Mouse (Mus musculus): ENCODE results near the gene Actg2. TPM values are rescaled to one million over a fixed set of nuclear protein-coding genes. Genes with fewer than 3 reads are reported as not detected.

Gene Actg2
- total and polyA plus RNA-seq, 2 experiments from 2014 or later, result 7.0 to 831 TPM

DNA sequence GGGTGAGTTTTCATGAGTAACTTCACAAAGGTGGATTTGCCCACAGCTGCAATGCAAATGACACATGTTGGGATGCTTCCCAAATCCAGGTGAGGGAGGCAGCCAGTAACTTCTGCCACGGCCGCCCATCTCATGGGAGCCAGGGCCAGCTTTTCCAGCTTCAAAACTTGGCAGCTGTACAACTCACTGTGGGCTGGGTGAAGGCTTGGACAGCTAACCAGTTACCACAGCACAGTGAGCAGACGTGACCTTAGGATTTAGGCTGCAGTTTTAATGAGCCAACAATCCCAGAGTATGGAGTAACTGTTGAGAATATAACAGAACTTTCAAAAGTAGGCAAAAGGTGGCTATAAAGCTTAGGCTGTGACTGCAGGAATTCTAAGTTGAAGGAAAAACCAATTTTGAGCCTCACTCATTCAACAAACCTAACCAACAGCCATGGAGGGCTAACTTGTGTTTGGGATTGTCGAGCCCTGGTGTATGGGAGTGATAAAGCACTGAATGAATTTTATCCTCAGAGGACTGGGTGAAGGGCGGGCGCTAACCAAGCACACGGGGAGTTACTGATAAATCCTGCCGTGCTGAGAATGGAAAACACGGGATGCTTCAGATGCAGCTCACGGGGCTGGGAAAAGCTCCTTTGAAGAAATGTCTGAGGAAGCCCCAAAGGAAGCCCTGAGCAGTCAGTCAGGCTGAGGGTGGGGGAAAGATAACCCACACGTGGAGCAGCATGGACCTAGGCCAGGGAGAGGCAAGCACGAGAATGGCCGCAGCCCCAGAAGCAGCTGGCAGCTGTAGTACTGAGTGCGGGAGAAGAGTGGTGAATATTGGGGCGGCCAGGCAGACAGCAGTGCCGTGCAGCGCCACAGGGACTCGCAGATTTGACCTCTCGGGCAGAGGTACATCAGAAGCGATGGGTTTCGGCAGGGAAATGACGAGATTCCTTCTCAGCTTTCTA lies 39.0 kb downstream of the Actg2 start:
- H3K9ac ChIP-seq (replicated peaks; ENCODE audit: low read depth, low read length), result peak overlapping the region; percentile 7; the same call in 1 of the 2 replicates
- no peak overlapping the region for H3K4me3 ChIP-seq (ENCODE audit: low read depth, low read length)

DNA sequence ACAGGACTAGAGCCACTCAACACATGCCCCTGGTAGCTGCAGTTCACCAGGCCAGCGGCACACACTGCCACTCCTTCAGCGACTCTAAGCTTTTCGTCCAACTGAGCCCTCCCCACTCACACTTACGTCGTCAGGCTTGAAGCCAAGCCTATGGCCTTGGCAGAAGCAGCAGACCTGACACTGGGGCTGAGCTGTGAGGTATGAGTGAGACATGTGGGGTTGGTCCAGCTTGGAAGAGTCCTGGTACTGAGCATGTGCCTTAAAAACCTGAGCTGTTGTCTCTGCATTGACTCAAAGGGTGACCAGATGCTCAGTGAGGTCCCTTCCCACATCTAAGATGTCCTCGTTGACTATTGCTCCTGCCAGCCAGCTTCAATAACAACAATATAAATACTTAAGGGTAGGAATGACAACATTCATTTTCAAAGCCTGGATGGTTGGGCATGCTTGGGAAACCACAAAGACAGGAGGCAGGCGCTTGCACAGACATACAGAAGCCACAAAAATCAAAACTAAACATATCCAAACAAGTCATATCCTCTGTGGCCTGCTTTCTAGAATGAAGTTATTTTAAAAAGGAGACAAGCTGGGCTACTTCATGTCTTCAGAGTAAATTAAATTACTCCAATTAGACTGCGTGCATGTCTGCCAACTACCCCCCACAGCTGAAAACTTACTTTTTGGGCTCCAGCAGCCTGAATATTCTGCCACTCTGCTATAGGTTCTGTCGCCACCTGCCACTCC lies 39.9 kb downstream of the Actg2 start:
- ATAC-seq (ENCODE audit: insufficient read depth, low read depth), result peak; percentile 59
- H3K9me3 ChIP-seq (replicated peaks; ENCODE audit: control insufficient read depth, low read length), result no peaks in the 10 kb centered on the region
- TF ChIP-seq CTCF (IDR thresholded peaks at IDR 0.05; ENCODE audit: low read depth) (no peak), EP300 (IDR thresholded peaks at IDR 0.05; ENCODE audit: low read depth) (no peak)
- peaks cover 24% of the 10 kb centered on the region for H3K4me1 ChIP-seq (ENCODE audit: control insufficient read depth, insufficient read depth)
- H3K27me3 ChIP-seq (ENCODE audit: control insufficient read depth, insufficient read depth, low read length), result no peaks in the 10 kb centered on the region
- H3K4me2 ChIP-seq (ENCODE audit: low read depth, low read length), result no peak overlapping the region
- H3K4me3 ChIP-seq (ENCODE audit: low read depth, low read length), result no peak overlapping the region
- 59% methylated on average over 9 of the region's 9 CpGs for WGBS
- no peak overlapping the region for H3K9ac ChIP-seq (replicated peaks; ENCODE audit: low read depth, low read length)
- peaks cover 14% of the 10 kb centered on the region for H3K36me3 ChIP-seq (replicated peaks; ENCODE audit: control insufficient read depth, insufficient read depth, low read length)
- DNase-seq (ENCODE audit: low spot score), result peak; percentile 29
- H3K27ac ChIP-seq (ENCODE audit: low read depth), result peak overlapping the region; percentile 53

More for the DNA sequence above, 39.0 kb downstream of the Actg2 start:
- no peak for TF ChIP-seq CTCF (IDR thresholded peaks at IDR 0.05; ENCODE audit: low read depth)
- TF ChIP-seq EP300 (IDR thresholded peaks at IDR 0.05; ENCODE audit: low read depth), result no peak
- no peaks in the 10 kb centered on the region for H3K27me3 ChIP-seq (ENCODE audit: control insufficient read depth, insufficient read depth, low read length)
- no peaks in the 10 kb centered on the region for H3K9me3 ChIP-seq (replicated peaks; ENCODE audit: control insufficient read depth, low read length)
- ATAC-seq (ENCODE audit: insufficient read depth, low read depth) (peak; percentile 54), DNase-seq (ENCODE audit: low spot score) (peak; percentile 48)
- peaks cover 14% of the 10 kb centered on the region for H3K36me3 ChIP-seq (replicated peaks; ENCODE audit: control insufficient read depth, insufficient read depth, low read length)
- H3K27ac ChIP-seq (ENCODE audit: low read depth), result peak overlapping the region; percentile 64
- 35% methylated on average over 22 of the region's 22 CpGs for WGBS
- peaks cover 27% of the 10 kb centered on the region for H3K4me1 ChIP-seq (ENCODE audit: control insufficient read depth, insufficient read depth)
- peak overlapping the region; percentile 25 for H3K4me2 ChIP-seq (ENCODE audit: low read depth, low read length)

DNA sequence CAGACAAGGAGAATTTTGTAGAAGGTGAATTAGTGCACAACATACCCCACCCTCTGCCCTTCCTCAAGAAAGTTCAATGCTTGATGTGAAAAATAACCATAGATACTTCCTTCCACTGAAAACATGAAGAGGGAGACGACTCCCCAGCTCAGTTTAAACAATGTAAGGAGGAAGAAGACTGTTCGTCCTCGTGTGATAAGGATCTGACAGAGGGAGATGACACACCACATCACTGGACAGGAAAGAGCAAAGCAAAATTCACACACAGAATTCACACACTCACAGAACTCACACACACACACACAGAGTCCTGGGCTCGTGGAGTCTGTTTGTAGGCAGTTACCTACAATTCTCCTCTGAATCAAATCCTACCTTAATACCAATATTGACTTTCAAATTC lies 45.4 kb downstream of the Actg2 start:
- H3K27ac ChIP-seq (ENCODE audit: low read depth), result no peak overlapping the region
- 39% methylated on average over 4 of the region's 4 CpGs for WGBS
- no peaks in the 10 kb centered on the region for H3K27me3 ChIP-seq (ENCODE audit: control insufficient read depth, insufficient read depth, low read length)
- no peak overlapping the region for H3K4me3 ChIP-seq (ENCODE audit: low read depth, low read length)
- H3K9ac ChIP-seq (replicated peaks; ENCODE audit: low read depth, low read length), result no peak overlapping the region
- no peak for ATAC-seq (ENCODE audit: insufficient read depth, low read depth)
- H3K4me2 ChIP-seq (ENCODE audit: low read depth, low read length), result no peak overlapping the region
- no peak for TF ChIP-seq CTCF (IDR thresholded peaks at IDR 0.05; ENCODE audit: low read depth)
- H3K4me1 ChIP-seq (ENCODE audit: control insufficient read depth, insufficient read depth), result peaks cover 10% of the 10 kb centered on the region; the same call in 1 of the 2 replicates
- DNase-seq (ENCODE audit: low spot score), result no peak
- H3K9me3 ChIP-seq (replicated peaks; ENCODE audit: control insufficient read depth, low read length), result no peaks in the 10 kb centered on the region
- peaks cover 52% of the 10 kb centered on the region for H3K36me3 ChIP-seq (replicated peaks; ENCODE audit: control insufficient read depth, insufficient read depth, low read length)

DNA sequence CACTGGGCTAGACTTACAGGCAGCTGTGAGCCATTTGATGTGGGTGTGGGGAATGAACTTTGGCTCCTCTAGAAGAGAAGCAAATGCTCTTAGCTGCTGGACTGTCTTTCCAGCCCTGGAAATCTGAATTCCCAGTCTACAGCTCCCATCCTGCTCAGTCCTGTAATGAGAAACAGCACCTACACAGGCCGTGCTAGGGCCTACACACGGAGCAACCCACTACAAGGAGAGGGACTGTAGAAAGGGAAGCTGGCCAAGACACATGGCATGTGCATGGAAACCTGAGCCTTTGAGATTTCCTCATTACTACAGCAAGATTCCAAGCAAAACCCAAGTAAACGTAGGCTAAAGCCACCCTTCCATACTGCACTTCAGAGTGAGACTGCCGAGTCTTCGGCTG lies 47.9 kb downstream of the Actg2 start:
- H3K4me3 ChIP-seq (ENCODE audit: low read depth, low read length), result no peak overlapping the region
- DNase-seq (ENCODE audit: low spot score) (no peak), ATAC-seq (ENCODE audit: insufficient read depth, low read depth) (no peak)
- peaks cover 5% of the 10 kb centered on the region; the same call in 1 of the 2 replicates for H3K4me1 ChIP-seq (ENCODE audit: control insufficient read depth, insufficient read depth)
- TF ChIP-seq CTCF (IDR thresholded peaks at IDR 0.05; ENCODE audit: low read depth), result no peak
- TF ChIP-seq EP300 (IDR thresholded peaks at IDR 0.05; ENCODE audit: low read depth), result no peak
- H3K27ac ChIP-seq (ENCODE audit: low read depth), result no peak overlapping the region
- H3K9me3 ChIP-seq (replicated peaks; ENCODE audit: control insufficient read depth, low read length), result no peaks in the 10 kb centered on the region
- H3K27me3 ChIP-seq (ENCODE audit: control insufficient read depth, insufficient read depth, low read length), result no peaks in the 10 kb centered on the region
- peaks cover 53% of the 10 kb centered on the region for H3K36me3 ChIP-seq (replicated peaks; ENCODE audit: control insufficient read depth, insufficient read depth, low read length)
- no peak overlapping the region for H3K9ac ChIP-seq (replicated peaks; ENCODE audit: low read depth, low read length)
- H3K4me2 ChIP-seq (ENCODE audit: low read depth, low read length), result no peak overlapping the region
- 84% methylated on average over 5 of the region's 5 CpGs for WGBS

DNA sequence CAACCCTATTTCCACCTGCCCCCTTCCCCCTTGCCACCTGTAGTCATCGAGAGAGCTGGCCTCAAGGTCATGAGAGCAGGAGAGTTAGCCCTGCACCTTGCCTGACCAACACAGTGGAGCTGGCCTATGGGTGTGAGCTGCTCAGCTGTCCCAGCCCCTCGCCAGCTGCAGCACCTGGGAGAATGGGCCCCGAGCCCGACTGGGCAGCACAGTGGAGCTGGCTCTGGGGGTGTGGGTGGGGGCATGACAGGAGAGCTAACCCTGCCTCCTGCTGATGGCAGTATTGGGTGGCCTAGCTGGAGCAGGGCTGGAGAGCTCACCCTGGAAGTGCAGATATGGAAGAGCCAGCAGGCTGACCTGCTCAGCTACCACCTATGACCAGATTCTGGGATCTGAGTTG lies 48.8 kb downstream of the Actg2 start:
- Histone ChIP-seq H3K4me2 (ENCODE audit: low read depth, low read length) (no peak overlapping the region), H3K9me3 (replicated peaks; ENCODE audit: control insufficient read depth, low read length) (no peaks in the 10 kb centered on the region), H3K9ac (replicated peaks; ENCODE audit: low read depth, low read length) (no peak overlapping the region), H3K27ac (ENCODE audit: low read depth) (no peak overlapping the region), H3K4me3 (ENCODE audit: low read depth, low read length) (no peak overlapping the region), H3K36me3 (replicated peaks; ENCODE audit: control insufficient read depth, insufficient read depth, low read length) (peaks cover 55% of the 10 kb centered on the region), H3K4me1 (ENCODE audit: control insufficient read depth, insufficient read depth) (peaks cover 5% of the 10 kb centered on the region; the same call in 1 of the 2 replicates), H3K27me3 (ENCODE audit: control insufficient read depth, insufficient read depth, low read length) (no peaks in the 10 kb centered on the region)
- DNase-seq (ENCODE audit: low spot score) (no peak), ATAC-seq (ENCODE audit: insufficient read depth, low read depth) (no peak)
- TF ChIP-seq CTCF (IDR thresholded peaks at IDR 0.05; ENCODE audit: low read depth) (no peak), EP300 (IDR thresholded peaks at IDR 0.05; ENCODE audit: low read depth) (no peak)
- WGBS, result 92% methylated on average over 4 of the region's 4 CpGs
